Mouse (Mus musculus) MEL (cell line): ENCODE measurements around the gene Spred3. TPM values are rescaled to one million over a fixed set of nuclear protein-coding genes. Genes with fewer than 3 reads are reported as not detected.

Source experiments
- DNase-seq: peaks from one replicate; pipeline ENCODE4 v3.0.0; 2011; ENCODE audit warnings: low read depth, low spot score
- H3K27ac ChIP-seq: 2 replicates; pipeline ENCODE4 v1.5.1; 2012; ENCODE audit warnings: low read depth, mild to moderate bottlenecking, control low read depth, low read length, moderate library complexity; ENCODE audit not compliant: control insufficient read depth
- H3K27me3 ChIP-seq, 2 experiments: fragments of 150-350 bp in 1 of 2; sonication (generic) in 1 of 2; 2 replicates each; pipeline ENCODE4 v1.6.1; 2012; ENCODE audit warnings: low read length in 2 of 2, mild to moderate bottlenecking in 2 of 2, improper control_type of control experiment in 1 of 2, moderate library complexity in 1 of 2; ENCODE audit not compliant: insufficient read depth in 2 of 2, control insufficient read depth in 1 of 2
- H3K36me3 ChIP-seq, 2 experiments: 2 replicates each; pipeline ENCODE4 v1.6.1; 2012 to 2014; ENCODE audit warnings: low read length in 2 of 2, improper control_type of control experiment in 1 of 2, inconsistent platforms in 1 of 2, mild to moderate bottlenecking in 1 of 2; ENCODE audit not compliant: insufficient read depth in 2 of 2, control insufficient read depth in 1 of 2
- H3K4me1 ChIP-seq, 2 experiments: fragments of 150-350 bp in 1 of 2; sonication (generic) in 1 of 2; 2 replicates each; pipeline ENCODE4 v1.6.1; 2012; ENCODE audit warnings: low read length in 2 of 2, improper control_type of control experiment in 1 of 2, mild to moderate bottlenecking in 1 of 2; ENCODE audit not compliant: insufficient read depth in 2 of 2, control insufficient read depth in 1 of 2
- H3K4me3 ChIP-seq, 2 experiments: fragments of 150-350 bp in 1 of 2; sonication (generic) in 1 of 2; 2 replicates each; pipeline ENCODE4 v1.5.1; 2012; ENCODE audit warnings: low read depth in 2 of 2, low read length in 2 of 2, mild to moderate bottlenecking in 2 of 2, moderate library complexity in 2 of 2, control low read depth in 1 of 2, improper control_type of control experiment in 1 of 2; ENCODE audit not compliant: control insufficient read depth in 1 of 2, insufficient read depth in 1 of 2
- H3K79me2 ChIP-seq: 2 replicates; pipeline ENCODE4 v1.6.1; 2012; ENCODE audit warnings: mild to moderate bottlenecking, low read length, moderate library complexity; ENCODE audit not compliant: control insufficient read depth, poor library complexity, insufficient read depth
- H3K9ac ChIP-seq: 2 replicates; pipeline ENCODE4 v1.6.1; 2012; ENCODE audit warnings: low read depth, mild to moderate bottlenecking, control low read depth, low read length, moderate library complexity; ENCODE audit not compliant: control insufficient read depth, poor library complexity, severe bottlenecking
- H3K9me3 ChIP-seq: fragments of 150-350 bp; sonication (generic); replicated peaks from 2 replicates; pipeline ENCODE4 v1.6.1; 2012; ENCODE audit warnings: mild to moderate bottlenecking, low read length, improper control_type of control experiment, moderate library complexity; ENCODE audit not compliant: insufficient read depth
- CTCF ChIP-seq, 3 experiments: IDR thresholded peaks in 2 of 3; conservative IDR thresholded peaks in 1 of 3; 2 replicates each; pipeline ENCODE4 v1.5.1; 2011 to 2012; ENCODE audit warnings: low read length in 3 of 3, low read depth in 2 of 3, mild to moderate bottlenecking in 2 of 3, improper control_type of control experiment in 1 of 3, inconsistent platforms in 1 of 3, mixed read lengths in 1 of 3, moderate library complexity in 1 of 3; ENCODE audit not compliant: control insufficient read depth in 1 of 3, insufficient read depth in 1 of 3, poor library complexity in 1 of 3, severe bottlenecking in 1 of 3
- E2F4 ChIP-seq: IDR thresholded peaks from 2 replicates; pipeline ENCODE4 v1.6.1; 2011; ENCODE audit warnings: low read depth, low read length, improper control_type of control experiment, borderline replicate concordance
- ELF1 ChIP-seq: IDR thresholded peaks from 2 replicates; pipeline ENCODE4 v1.6.1; 2014; ENCODE audit warnings: low read depth, mild to moderate bottlenecking, inconsistent platforms, low read length, improper control_type of control experiment, moderate library complexity
- HCFC1 ChIP-seq: IDR thresholded peaks from 2 replicates; pipeline ENCODE4 v1.6.1; 2012; ENCODE audit warnings: low read depth, mild to moderate bottlenecking, inconsistent platforms, low read length, improper control_type of control experiment, moderate library complexity
- JUND ChIP-seq: IDR thresholded peaks from 2 replicates; pipeline ENCODE4 v1.6.1; 2011; ENCODE audit warnings: low read depth, mild to moderate bottlenecking, improper control_type of control experiment, low read length
- KAT2A ChIP-seq: conservative IDR thresholded peaks from 2 replicates; pipeline ENCODE4 v1.6.1; 2012; ENCODE audit warnings: low read depth, low read length, improper control_type of control experiment, inconsistent platforms
- MAX ChIP-seq: IDR thresholded peaks from 2 replicates; pipeline ENCODE4 v1.6.1; 2011; ENCODE audit warnings: low read length, improper control_type of control experiment
- MAZ ChIP-seq: IDR thresholded peaks from 2 replicates; pipeline ENCODE4 v1.6.1; 2012; ENCODE audit warnings: low read depth, mild to moderate bottlenecking, inconsistent platforms, low read length, improper control_type of control experiment
- MEF2A ChIP-seq: IDR thresholded peaks from 2 replicates; pipeline ENCODE4 v1.6.1; 2014; ENCODE audit warnings: low read depth, mild to moderate bottlenecking, inconsistent platforms, low read length, improper control_type of control experiment; ENCODE audit not compliant: poor library complexity, insufficient replicate concordance, severe bottlenecking; ENCODE audit errors: extremely low read depth
- MXI1 ChIP-seq: IDR thresholded peaks from 2 replicates; pipeline ENCODE4 v1.6.1; 2011; ENCODE audit warnings: mild to moderate bottlenecking, low read depth, low read length, improper control_type of control experiment
- MYC ChIP-seq: IDR thresholded peaks from 2 replicates; pipeline ENCODE4 v1.6.1; 2011; ENCODE audit warnings: low read depth, mild to moderate bottlenecking, low read length, improper control_type of control experiment, moderate library complexity
- NELFE ChIP-seq: IDR thresholded peaks from 2 replicates; pipeline ENCODE4 v1.6.1; 2011; ENCODE audit warnings: low read depth, low read length, improper control_type of control experiment
- POLR2AphosphoS2 ChIP-seq: IDR thresholded peaks from 2 replicates; pipeline ENCODE4 v1.6.1; 2011; ENCODE audit warnings: low read length, improper control_type of control experiment
- SIN3A ChIP-seq: IDR thresholded peaks from 2 replicates; pipeline ENCODE4 v1.6.1; 2012; ENCODE audit warnings: low read length, improper control_type of control experiment, inconsistent platforms
- USF1 ChIP-seq: IDR thresholded peaks from 2 replicates; pipeline ENCODE4 v1.6.1; 2014; ENCODE audit warnings: low read depth, mild to moderate bottlenecking, inconsistent platforms, low read length, improper control_type of control experiment, moderate library complexity
- ZMIZ1 ChIP-seq: IDR thresholded peaks from 2 replicates; pipeline ENCODE4 v1.6.1; 2012; ENCODE audit warnings: low read depth, mild to moderate bottlenecking, inconsistent platforms, low read length, improper control_type of control experiment, moderate library complexity
- ZNF384 ChIP-seq: IDR thresholded peaks from 2 replicates; pipeline ENCODE4 v1.6.1; 2012; ENCODE audit warnings: low read depth, mild to moderate bottlenecking, inconsistent platforms, low read length, improper control_type of control experiment
- polyA plus RNA-seq, 2 experiments: library from polyadenylated mRNA; stranded (reverse) in 1 of 2; unstranded in 1 of 2; fragments of >175 nt in 1 of 2; fragments of >200 nt in 1 of 2; gene quantifications; 2 replicates each; pipeline versions ENCODE4 v1.2.1 to v1.2.4; 2012; ENCODE audit warnings: low replicate concordance in 2 of 2, low read depth in 1 of 2; ENCODE audit not compliant: insufficient read length in 2 of 2, insufficient read depth in 1 of 2, missing spikeins in 1 of 2
- total RNA-seq: library from RNA; depleted of rRNA; stranded (reverse); fragments of 300-350 nt; gene quantifications from 2 replicates; pipeline ENCODE4 v1.2.3, GENCODE M21; 2012

Spred3 gene
- total and polyA plus RNA-seq, 3 experiments: 0.42 to 3.9 TPM; not detected in 1

DNA sequence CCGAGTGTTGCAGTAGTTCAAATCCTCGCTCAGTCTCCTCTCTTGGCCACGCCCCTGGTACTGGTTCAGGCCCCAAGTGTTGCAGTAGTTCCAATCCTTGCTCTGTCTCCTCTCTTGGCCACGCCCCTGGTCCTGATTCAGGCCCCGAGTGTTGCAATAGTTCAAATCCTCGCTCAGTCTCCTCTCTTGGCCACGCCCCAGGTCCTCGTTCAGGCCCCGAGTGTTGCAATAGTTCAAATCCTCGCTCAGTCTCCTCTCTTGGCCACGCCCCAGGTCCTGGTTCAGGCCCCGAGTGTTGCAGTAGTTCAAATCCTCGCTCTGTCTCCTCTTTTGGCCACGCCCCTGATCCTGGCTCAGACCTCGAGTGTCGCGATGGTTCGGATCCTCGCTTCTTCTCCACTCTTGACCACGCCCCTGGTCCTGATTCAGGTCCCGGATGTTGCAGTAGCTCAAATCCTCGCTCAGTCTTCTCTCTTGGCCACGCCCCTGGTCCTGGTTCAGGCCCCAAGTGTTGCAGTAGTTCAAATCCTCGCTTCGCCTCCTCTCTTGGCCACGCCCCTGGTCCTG, 42.1 kb upstream of the Spred3 start:
- no peaks in the 10 kb centered on the region for H3K9me3 ChIP-seq
- H3K27ac ChIP-seq: peak overlapping the region; percentile 50
- no peaks in the 10 kb centered on the region for H3K27me3 ChIP-seq
- H3K4me3 ChIP-seq: peak overlapping the region; percentile 52 to 59
- H3K79me2 ChIP-seq: no peaks in the 10 kb centered on the region
- no peak for TF ChIP-seq SIN3A
- TF ChIP-seq ZMIZ1: no peak
- TF ChIP-seq KAT2A: no peak
- no peak for TF ChIP-seq CTCF (IDR thresholded peaks at IDR 0.05 in 2 of 3, conservative IDR thresholded peaks at IDR 0.05 in 1 of 3; ENCODE audit: control insufficient read depth in 1 of 3, insufficient read depth in 1 of 3, low read depth in 2 of 3, low read length in 3 of 3, poor library complexity in 1 of 3, severe bottlenecking in 1 of 3)
- peaks cover 0 to 2% of the 10 kb centered on the region in 2 experiments; a peak in 2 of 4 replicates for H3K36me3 ChIP-seq
- H3K4me1 ChIP-seq: peaks cover 1 to 3% of the 10 kb centered on the region in 2 experiments; a peak in 3 of 4 replicates
- peak overlapping the region; percentile 38 for H3K9ac ChIP-seq
- DNase-seq: peak; percentile 75

DNA sequence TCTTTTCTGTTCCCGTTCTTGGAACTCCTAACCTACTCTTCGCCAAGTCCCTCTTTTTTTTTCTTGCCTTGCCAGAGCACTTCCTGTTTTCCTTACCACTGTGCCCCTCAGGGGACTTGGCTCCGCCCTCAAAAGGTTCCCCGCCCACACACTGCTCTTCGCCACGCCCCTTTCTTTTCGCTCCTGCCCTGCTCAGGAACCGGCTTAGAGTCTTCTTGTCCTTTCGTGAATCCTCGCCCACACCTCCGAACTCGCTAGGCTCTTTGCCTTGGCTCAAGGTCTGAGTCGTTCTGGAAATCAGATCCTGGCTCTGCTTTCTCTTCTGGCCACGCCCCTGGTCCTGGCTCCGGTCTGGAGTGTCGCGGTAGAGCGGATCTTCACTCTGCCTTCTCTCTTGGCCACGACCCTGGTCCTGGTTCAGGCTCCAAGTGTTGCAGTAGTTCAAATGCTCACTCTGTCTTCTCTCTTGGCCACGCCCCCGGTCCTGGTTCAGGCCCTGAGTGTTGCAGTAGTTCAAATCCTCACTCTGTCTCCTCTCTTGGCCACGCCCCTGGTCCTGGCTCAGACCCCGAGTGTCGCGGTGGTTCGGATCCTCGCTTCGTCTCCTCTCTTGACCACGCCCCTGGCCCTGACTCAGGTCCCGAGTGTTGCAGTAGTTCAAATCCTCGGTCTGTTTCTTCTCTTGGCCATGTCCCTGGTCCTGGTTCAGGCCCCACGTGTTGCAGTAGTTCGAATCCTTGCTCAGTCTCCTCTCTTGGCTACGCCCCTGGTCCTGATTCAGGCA, 41.4 kb upstream of the Spred3 start:
- Histone ChIP-seq H3K4me1 (peaks cover under 1 to 1% of the 10 kb centered on the region in 2 experiments; a peak in 3 of 4 replicates), H3K9me3 (no peaks in the 10 kb centered on the region), H3K27me3 (no peaks in the 10 kb centered on the region), H3K9ac (peak overlapping the region; percentile 48), H3K4me3 (peak overlapping the region; percentile 52 to 59), H3K79me2 (no peaks in the 10 kb centered on the region), H3K27ac (peak overlapping the region; percentile 94), H3K36me3 (peaks cover 0 to 2% of the 10 kb centered on the region in 2 experiments; a peak in 2 of 4 replicates)
- DNase-seq: peak; percentile 95
- TF ChIP-seq MAZ (peak; percentile 67; the same call in 1 of the 2 replicates), SIN3A (peak; percentile 52; the same call in 1 of the 2 replicates), HCFC1 (0 out of 2 replicates have a peak, but pooled peaks have one; percentile 40), ELF1 (peak; percentile 85), MXI1 (peak; percentile 74; the same call in 1 of the 2 replicates), MYC (no peak), USF1 (peak; percentile 15; the same call in 1 of the 2 replicates), POLR2AphosphoS2 (no peak), E2F4 (no peak), NELFE (no peak), MEF2A (0 out of 2 replicates have a peak, but pooled peaks have one; percentile 5), MAX (peak; percentile 38; the same call in 1 of the 2 replicates), ZNF384 (peak; percentile 93), JUND (no peak)
